Mouse (Mus musculus) T-cell, adult 2 months (primary cell): ENCODE results near the gene Lamtor5.
"Not testable (repeated sequence)": the region's sequence is repeated elsewhere in the genome, so short reads cannot be mapped to it uniquely, and the experiment has no call there.

ENCODE experiments used
- DNase-seq: peaks from one replicate; pipeline ENCODE4 v3.0.0; 2022; ENCODE audit warnings: low spot score

Gene Lamtor5

DNA sequence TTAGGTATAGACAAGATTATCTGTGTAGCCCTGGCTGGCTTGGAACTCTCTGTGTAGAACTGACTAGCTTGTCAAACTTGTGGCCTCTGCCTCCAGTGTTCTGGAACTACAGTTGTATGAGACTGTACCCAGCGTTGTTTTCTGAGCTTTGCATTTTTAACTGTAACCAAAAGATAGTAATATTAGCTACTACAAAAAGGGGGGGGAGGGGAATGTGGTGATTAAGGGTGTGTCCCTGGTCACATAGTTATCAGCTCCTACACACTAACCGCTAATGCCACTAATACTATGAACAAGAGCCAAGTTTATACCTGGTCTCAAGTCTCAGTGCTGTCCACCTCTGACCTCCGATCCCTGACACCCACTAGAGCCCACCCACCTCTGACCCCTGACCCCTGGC lies 6.2 kb upstream of the Lamtor5 start:
- no peak for DNase-seq

GRCm38 (mm10) chr3:107273820-107274219 lies 4.8 kb upstream of the Lamtor5 start:
- peak; percentile 60 for DNase-seq

DNA sequence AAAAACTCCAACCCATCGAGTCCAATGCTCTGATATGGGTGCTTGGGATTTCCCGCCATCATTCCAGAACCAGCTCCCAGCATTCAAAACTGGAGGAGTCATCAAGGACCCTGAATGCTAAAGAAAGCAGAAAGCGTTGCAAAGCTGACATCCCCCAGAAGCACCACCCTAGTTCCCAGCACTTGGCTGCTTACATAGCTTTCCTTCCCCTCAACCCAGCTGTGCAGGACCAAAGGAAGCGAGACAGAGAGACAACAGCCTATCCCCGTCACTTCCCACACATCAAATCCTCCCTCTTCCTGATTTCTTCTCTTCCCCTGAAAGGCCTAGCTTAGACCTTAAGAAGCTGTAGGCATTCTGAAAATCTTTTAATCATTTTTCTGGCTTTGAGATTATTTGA lies 3.3 kb upstream of the Lamtor5 start:
- DNase-seq = no peak

DNA sequence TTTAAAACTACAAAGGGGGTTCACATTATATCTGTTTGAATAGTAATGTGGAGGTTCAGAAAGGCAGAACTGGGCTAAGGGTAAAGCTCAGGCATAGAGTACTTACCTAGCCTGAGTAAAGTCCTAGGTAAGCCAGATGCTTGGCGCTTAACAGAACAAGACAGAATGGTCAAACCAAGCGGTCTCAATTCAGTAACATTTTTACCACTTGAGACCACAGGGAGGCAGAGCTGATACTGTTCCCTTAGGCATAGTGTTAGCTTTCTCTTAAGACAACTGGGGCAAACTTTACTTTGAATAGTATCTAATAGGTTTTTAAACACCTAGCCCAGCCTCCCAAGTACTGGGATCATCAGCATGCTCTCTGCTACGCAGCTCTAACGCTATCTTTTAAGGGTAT lies 2.7 kb upstream of the Lamtor5 start:
- DNase-seq = no peak

DNA sequence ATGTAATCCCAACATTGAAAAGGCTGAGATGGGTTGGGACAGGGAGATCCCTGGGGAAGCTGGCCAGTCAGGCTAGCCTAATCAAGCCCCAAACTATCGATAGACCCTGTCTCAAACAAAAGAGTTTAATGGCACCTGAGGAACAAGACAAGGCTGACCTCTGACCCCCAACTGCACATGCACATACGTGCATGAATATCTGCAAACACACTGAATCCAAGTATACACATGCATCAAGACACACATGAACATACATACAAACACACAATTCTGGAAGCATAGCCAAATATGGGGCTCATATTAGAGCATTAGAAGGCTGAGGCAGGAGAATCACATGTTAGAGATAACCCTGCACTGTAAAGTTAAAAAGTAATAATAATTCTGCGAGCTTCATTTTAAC lies 2.0 kb upstream of the Lamtor5 start:
- DNase-seq = no peak

DNA sequence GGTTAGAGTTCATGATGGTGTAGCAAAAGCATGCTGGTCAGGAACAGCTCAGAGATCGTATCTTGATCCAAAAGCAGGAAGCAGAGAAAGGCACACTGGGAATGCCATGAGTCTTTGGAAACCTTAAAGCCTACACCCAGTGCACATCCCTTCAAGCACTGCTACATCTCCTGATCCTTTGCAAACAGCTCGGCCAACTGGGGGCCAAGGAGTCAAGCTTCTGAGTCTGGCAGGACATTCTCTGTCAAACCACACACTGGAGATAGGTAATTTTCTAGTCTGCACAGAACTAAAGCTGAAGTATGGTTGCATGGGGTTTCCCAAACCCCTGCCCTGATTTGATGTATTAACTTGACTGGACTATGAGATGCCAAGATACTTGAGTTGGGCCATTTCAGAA lies 7.5 kb downstream of the Lamtor5 start:
- no peak for DNase-seq

DNA sequence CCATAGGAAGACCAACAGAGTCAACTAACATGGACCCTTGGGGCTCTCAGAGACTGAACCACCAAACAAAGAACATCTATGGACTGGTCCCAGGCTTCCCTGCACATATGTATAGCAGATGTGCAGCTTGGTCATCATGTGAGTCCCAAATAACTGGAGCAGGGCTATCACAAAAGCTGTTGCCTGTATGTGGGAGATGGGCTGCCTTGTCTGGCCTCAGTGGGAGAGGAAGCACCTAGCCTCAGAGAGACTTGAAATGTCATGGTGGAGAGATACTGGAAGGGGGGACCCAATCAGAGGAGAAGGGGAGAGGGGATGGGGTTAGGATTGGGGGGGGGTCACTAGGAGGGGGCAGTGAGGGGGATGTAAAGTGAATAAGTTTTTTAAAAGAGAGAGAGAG lies 8.7 kb downstream of the Lamtor5 start:
- no peak for DNase-seq

DNA sequence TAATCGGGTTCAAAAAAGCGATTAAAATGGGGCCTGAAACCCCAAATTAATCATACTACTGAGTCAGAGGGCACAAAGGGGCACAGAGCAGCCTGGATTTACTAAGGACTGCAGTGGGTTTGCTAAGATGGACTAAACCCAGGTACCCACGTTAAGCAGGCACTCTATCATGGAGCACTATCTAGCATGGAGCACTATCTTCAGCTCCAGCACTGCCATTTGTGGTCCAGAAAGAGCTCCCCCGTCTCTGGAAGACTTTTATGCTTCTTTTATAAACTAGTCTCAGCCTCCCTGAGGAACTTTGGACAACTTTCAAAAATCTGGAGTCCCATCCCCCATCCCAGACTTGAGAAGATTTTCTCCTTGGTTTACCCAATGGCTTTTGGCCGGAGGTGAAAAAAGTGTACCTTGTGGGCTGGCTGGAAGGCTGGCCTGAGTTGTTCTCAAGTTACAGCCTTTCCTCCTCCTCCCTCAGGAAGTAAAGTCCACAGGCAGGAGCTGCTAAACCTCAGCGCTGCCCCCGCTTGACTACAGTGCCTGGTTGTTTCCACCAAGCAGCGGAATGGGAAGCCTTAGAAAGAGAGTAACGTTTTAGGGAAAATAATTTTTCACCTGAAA lies 12.2 kb downstream of the Lamtor5 start, which contains the start of gene Slc16a4:
Slc16a4 (plus strand) TSS at position 467 of the 618 bp plus-strand sequence.
- DNase-seq = no peak

DNA sequence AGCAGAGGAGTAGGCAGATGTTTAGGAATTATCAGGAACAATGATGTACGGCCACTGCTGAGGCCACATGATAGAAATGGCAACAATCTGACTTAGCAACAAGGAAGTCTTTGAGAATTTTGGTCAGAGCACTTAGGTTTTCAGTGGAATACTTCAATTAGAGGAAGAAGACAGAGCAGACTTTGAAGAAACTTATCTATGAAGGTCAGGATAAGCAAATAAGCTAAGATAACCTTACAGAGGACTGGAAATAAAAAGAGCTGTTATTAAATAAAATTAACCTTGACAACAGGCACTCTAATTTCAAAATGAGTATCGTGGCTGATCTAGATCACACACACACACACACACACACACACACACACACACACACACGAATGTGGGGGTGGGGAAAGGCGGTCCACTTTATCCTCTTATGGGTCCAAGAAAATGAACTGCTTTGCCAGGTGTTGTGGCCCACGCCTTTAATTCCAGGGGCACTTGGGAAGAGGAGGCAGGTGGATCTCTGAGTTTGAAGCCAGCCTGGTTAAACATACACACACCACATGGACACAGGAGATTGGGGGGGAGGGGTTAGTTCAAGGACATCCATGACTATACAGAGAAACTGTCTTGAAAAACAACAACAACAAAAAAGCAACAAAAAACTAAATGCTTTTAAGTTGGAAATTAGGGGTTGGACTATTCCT lies 17.2 kb downstream of the Lamtor5 start:
- no peak for DNase-seq

DNA sequence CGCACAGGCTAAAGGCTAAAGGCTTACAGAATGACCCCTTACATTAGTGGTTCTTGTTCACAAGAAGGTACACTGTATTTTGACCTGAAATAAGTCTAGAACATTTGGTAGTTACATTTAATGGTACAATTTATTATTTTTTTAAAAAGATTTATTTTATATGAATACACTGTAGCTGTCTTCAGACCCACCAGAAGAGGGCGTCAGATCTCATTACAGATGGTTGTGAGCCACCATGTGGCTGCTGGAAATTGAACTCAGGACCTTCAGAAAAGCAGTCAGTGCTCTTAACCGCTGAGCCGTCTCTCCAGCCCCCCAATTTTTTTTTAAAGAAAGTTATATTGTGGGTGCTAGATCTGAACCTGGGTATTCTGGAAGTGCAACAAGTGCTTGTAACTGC lies 18.3 kb downstream of the Lamtor5 start:
- not testable (repeated sequence) for DNase-seq

DNA sequence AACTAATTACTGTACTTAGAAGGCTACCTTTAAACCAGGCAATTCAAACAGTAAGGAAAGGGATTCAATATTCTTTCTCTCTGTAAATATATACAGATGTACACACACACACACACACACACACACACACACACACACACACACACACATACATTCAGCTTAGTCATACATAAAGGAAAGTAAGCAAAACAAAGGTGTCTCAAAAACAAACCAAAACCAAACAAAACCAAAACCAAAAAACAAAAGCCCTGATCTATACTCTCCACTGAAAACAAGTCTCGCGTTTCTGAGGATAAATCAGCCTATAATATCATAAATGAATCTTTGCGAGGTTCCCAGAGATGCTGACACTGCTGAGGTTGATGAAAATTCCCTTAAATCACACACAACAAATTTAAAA lies 38.7 kb downstream of the Lamtor5 start:
- no peak for DNase-seq

- no peak for DNase-seq
Measured at GRCm38 (mm10) chr3:107321141-107321540, 42.5 kb downstream of the Lamtor5 start.

- no peak for DNase-seq
Measured at GRCm38 (mm10) chr3:107321776-107322175, 43.1 kb downstream of the Lamtor5 start.

DNA sequence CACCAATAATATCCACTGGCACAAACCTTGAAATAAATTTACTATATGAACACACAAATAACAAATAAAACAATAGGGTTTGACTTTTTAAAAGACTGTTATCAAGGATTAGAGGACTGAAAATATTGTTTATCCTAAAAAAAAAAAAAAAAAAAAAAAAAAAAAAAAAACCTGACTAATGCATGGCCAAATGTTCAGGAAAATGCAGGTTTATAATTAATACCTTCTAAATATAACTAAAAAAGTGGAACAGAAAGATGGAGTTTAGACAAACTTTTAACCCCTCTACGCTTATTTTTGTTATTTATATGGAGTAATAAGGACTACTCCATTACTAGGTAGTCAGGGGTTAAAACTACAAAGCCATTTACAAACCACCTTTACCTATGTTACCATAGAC lies 47.8 kb downstream of the Lamtor5 start:
- DNase-seq = no peak

- no peak for DNase-seq
Measured at GRCm38 (mm10) chr3:107330503-107331424, 52.1 kb downstream of the Lamtor5 start.

- DNase-seq = no peak
Measured at GRCm38 (mm10) chr3:107331746-107332126, 53.1 kb downstream of the Lamtor5 start.

DNA sequence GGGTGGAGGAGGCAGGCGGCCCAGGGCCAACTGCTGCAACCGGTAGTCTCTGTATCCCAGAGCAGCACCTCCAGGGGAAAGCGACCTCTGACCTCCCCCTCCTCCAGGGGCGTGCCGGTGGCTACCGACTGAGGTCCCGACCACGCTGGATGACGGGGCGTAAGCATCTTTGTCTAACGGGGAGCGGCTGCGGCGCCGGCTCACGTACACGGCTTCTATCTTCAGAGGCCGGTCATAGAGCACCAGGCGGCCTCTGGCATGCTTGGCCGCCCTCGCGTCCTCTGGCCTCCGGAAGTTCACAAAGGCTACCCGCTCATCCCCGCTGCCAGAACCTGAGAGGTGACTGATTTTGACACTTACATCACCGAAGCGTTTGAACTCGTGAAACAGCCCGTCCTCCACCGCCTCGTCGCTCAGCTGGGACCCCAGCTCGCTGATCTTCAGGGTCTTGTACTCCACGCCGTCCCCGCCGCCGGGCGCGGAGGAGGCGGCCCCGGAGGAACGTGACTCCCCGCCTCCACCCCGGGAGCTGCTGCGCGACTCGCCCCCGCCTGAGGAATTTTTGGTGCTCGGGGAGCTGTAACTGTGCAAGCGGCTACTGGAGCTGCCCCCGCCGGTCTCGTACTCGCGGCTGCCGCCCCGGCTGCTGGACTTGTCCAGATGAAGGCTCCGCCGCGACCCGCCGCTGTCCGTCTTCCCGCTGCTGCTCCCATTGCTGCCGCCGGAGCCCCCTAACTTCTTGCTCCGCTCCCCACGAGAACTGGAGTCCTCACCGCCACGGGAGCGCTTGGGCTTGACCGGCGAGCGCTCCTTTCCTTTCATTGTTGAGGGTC lies 53.7 kb downstream of the Lamtor5 start:
- DNase-seq = peak; percentile 26

- peak; percentile 97 for DNase-seq
Measured at GRCm38 (mm10) chr3:107332960-107333380, 54.3 kb downstream of the Lamtor5 start.
